Mouse (Mus musculus): Measurements from ENCODE around the gene Sap30bp.

- TF ChIP-seq GATA1 (IDR thresholded peaks at IDR 0.05; ENCODE audit: borderline replicate concordance, low read length) (no peak), FLI1 (IDR thresholded peaks at IDR 0.05; ENCODE audit: low read length) (no peak)
Measured at GRCm38 (mm10) chr11:115955195-115955858, 22.2 kb downstream of the Sap30bp start.

Data from megakaryocyte, embryonic 14.5 days (primary cell).